Mouse (Mus musculus) adrenal gland (tissue): ENCODE measurements at regions not wholly inside any gene's neighbourhood (a gene's known extent, or its start where the extent isn't known, plus 50 kb on each side); places are given as distances from the start of the nearest gene placed in this dataset.

ENCODE experiments used
- intact Hi-C: fragments of 180-260 bp; cut with DNase I; formaldehyde crosslinking; loops from one replicate; pipeline ENCODE4 v1.15.1; 2025

DNA sequence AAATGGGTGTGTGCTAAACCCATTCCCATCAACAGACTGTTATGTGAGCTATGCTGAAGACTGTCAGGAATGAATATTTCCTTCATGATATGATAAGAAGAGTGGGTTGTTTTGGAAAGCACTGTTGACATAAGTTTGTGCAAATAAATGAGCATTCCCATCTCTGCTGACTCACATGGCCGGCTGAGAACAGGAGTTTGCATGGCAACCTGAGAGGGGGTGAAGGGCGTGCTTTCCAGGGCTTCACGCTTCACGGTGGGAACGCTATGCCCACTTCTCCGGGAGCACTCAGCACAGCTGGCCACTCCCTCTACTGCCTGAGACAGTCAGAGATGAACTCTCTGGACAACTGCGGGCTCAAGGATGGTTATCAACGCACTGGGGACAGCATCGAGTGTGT is 348.9 kb upstream of the Slc24a5 start:
- intact Hi-C loops: no loop called here

DNA sequence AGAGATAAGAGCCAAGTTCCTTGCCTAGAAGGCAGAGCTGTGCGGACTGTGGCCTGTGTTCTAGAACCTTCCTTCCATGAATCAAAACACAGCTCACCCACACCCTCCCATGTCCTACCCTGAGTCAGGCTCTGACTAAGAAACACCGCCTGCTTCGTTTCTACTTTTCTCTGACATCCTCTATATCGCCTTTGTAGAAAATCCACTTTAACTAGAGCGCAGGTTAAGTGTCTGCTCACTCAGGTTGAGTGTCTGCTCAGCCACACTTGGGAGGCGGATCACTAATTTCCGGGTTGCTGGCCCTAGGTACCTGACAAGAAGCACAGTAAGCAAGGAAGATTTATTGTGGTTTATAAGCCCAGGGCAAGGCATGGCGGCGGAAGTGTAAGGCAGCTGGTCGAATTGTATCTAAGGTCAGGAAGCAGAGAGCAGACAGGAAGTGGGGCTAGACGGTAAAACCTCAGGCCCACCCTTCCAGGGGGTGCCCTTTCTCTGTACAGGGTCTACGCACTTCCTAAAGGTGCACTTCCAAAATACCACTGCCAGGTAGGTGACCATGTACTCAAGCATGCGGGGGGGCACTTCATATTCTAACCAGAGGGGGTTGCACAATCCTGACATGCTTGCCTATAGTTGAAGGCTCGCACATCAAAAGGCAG is 348.0 kb upstream of the Slc24a5 start:
- intact Hi-C loops: no loop called here

DNA sequence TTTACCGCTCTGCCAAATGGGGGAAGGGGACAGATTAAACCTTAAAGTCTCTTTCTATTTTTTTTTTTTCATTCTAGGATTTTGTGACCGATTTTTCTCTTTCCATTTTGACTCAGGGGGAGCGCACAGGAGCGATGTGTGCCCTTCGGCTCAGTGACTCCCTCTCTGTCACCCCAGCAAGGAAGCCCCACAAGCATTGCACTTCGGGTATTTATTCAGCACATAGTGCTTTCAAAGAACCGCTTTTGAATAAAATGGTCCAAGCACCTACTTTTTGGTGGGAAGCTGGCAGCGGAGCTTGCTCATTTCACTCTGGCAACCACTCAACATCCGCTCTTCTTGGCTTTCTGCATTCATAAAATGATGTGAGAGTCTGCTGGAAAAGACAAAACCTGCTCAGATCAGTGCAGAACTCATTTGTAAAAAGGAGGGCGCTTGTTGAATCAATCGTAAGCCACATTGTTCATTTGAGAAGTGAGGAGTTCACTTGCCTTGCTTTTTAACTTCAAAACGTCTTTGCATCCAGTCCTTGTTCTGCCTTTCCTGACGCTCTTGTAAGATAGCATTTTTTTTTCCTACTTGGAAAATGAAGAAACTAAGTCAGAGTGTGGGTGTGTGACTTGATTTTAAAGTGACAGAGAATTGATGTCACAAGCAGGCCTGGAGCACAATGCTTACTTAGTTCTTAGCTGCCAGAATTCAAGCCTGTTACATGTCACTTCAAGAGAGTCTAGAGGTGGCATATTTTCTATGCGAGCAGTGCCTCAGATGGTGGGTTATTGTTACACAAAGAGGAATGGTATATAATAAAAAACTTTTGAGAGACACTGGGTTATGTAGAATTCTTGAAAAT is 347.1 kb upstream of the Slc24a5 start:
- intact Hi-C loops: no loop called here

DNA sequence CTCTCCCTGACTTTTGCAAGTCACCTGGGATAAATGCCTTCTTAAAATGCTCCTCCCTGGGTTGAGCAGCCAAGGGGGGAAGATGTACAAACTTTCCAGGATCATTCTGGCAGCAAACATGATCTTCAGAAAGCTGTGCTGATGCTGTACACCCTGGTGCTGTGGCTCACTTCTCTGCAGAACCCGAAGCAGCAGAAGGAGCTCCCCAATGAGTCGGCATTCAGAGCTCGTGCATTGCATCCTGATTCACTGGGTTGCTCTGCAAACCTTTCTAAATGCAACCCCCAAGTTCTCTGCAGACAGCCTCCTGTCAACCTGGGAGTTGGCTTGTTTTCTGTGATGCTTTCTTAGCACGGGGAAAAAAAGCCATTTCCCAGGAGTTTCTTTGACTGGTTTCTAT is 343.8 kb upstream of the Slc24a5 start:
- intact Hi-C loops: no loop called here

DNA sequence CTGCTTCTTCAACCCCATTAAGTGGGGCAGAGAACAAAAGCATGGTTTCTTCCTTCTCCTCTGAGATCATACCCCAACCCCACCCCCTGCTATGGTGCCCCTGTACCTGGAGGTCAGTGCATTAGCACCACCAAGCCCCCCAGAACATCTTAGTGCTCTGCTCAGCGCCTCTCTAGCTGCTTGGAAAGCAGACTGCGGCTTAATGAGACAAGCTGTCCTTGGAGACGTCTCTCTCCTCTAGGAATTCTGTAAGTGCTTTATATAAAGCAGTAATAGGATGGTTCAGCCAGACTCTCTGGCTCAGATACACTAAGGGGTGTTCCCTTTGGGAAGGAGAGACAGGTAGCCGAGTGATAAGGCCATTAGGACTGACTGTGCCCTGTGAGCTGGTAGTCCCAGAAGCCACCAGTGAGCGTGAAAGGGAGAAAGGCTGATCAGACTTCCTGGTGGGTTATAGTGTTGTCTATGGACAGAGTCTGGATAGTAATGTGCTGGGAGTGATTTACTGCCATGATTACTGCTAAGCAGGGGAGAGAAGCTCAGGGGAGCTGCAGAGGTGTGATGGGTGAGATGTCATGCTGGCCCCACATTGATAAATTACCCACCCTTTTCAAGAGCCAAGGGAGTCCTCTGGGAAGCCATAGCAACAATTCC is 343.0 kb upstream of the Slc24a5 start:
- intact Hi-C loops: no loop called here

DNA sequence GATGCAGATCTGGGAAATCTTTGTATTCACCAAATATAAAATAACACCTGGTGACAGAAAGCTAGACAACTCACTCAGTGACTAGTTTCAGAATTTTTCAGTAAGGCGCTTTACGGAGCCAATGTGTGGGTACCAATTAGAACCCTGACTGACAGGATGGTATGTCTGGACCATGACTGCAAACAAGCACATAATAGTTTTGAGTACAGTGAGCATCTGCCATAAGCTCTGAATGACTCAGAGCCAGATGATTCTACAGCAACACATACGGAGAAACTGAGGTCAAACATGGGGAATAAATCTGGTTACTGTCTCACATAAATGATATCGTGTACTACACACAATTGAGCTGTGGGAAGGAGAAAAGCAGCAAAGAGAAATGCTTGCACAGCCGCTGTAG is 339.9 kb upstream of the Slc24a5 start:
- intact Hi-C loops: no loop called here

DNA sequence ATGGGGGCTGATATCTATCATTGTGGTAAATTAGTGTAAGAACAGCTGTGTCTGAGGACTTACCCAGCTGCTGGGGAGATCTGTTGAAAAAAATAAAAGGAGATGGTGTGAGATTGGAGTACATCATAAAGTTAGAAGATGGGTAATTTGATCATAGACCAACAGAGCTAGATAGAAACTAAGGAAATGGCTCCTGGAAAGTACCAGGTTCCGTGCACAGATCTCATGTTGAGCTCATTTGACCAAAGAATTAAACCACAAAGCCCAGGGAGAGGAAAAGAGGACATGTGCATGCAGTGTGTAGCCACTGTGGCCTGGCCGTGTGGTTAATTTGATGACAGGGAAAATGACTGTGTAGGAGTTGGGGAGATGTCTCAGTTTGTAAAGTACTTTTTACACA is 335.3 kb upstream of the Slc24a5 start:
- intact Hi-C loops: no loop called here

DNA sequence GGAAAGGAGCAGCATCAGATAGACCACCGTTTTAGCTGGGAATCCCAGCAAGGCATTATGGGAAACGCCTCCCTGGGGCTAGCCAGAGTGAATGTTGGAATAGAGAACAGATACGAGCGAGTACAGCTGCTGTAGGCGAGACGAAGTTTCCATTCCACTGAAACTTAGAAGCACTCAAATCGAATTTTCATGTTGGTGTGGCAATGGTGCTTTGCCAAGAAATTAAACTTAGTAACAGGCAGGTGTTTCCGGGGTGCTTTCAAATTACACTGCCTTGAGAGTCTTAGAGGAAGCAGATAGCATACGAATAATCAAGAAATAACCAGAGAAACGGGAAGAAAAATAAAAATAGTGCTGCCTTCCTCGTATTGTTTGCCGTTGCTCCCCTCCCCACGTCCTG is 327.1 kb upstream of the Slc24a5 start:
- intact Hi-C loops: no loop called here

DNA sequence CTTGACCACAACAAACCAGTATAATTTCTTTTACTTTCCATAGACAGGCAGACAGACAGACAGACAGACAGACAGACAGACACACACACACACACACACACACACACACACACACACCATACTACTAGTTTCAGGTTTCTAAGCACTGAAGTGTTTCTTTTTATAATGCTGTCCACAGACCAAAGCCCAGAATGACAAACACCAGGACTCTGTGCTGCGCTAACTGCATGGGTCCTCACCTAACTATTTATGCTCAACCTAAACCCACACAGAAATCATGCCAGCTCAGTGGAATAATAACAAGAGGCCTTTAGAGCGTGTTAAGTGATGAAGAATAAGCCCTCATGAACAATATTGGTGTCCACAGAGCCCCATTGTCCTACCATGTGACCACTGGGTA is 325.0 kb upstream of the Slc24a5 start:
- intact Hi-C loops: no loop called here

DNA sequence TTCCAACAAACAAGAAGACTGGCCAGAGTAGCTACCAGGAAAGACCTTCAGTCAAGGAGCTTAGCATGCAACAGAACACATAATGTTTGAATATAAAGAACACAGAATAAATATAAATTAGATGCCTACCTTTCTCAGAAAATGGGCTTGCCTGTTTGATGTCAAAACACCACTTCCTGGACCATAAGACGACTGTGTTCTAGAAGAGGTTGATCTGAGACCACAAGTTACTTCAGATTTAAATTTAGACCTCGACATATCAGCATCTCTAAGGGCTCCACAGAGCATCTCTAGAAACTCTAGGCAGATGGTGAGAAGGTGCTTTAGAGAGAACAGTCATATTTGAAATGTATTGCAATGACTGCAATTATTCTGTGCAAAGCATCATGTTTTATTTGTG is 322.9 kb upstream of the Slc24a5 start:
- intact Hi-C loops: no loop called here

DNA sequence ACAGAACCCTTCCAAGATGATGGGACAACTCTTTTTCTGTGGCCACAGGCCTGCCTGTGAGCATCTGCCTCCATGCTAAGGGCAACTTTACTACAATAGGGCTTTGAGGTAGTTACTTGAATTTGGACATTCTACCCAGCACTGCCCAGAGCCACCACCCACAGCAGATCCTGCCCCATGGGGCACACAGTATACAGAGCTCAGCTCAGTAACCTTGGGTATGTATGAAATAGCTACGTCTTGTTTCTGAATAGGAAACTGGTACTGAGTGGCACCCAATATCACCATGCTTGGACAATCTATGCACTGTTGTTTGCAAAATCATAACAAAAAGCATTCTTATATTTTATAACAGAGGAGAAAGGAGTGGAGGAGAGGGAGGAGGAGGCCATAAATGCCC is 320.8 kb upstream of the Slc24a5 start:
- intact Hi-C loops: no loop called here

DNA sequence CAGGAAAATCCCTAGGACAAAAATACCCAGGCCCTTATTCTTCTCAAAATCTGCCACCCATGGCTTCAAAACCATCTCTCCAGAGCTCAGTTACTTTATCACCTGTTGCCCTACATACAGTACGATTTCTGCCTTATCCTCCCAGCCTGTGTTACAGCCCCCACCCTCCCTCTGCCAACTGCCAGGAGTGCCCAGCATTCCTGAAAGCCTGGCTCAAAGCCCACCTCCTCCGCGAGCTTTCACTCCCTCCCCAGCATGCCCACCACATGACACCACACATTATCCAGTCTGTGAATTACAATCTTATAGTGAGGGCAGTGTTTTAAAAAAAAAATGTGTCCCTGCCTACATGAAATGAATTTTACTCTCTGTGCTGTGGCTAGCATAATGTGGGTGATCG is 320.3 kb upstream of the Slc24a5 start:
- intact Hi-C loops: no loop called here

DNA sequence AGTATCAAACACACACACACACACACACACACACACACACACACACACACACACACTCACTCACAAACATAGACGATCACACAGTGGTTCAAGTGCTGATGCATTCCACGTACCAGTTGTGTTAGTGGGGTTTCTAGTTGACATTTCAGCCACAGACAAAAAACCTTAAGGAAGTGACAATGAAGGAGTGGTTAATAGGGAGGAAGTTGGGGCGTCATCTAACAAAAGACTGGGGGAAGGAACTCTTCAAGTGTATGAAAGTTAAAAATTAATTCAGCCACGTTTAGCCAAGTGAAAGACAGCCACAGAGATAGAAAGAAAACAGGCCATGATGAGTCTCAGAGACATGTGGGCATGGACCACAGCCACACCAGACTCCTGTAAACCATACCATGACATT is 316.1 kb upstream of the Slc24a5 start:
- intact Hi-C loops: no loop called here

DNA sequence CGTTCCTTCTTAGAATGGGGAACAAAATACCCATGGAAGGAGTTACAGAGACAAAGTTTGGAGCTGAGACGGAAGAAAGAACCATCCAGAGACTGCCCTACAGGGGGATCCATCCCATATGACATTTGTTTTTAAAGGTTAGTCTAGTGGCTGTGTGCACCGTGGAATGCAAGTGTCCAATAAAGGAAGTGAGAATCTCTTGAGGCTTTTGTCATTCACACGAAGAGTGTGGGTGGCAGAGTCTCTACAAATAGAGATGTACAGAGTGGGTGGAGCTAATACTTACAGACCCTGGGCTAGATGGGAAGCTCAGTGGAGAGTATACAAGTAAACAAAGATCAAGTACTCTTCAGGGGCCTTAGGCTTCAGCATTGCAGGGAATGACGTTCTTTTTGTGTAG is 314.2 kb upstream of the Slc24a5 start:
- intact Hi-C loops: no loop called here

DNA sequence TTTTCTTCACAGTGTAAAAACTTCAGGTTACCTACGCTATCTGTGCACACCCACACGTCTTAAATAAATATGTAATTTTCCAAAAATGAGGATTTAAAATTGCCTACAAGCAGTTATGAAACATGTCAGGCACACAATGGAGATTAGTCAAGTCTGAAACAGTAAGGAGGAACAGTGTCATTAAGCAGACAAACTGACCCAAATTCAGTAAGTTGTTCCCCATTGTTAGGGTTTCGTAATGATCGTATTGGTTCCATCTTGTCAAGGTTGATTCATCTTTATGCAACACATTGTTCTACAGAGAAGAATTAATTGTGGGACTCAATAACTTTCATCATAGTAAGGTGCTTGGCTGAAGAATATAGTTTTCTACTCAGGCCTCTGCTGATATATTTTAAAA is 312.7 kb upstream of the Slc24a5 start:
- intact Hi-C loops: no loop called here

DNA sequence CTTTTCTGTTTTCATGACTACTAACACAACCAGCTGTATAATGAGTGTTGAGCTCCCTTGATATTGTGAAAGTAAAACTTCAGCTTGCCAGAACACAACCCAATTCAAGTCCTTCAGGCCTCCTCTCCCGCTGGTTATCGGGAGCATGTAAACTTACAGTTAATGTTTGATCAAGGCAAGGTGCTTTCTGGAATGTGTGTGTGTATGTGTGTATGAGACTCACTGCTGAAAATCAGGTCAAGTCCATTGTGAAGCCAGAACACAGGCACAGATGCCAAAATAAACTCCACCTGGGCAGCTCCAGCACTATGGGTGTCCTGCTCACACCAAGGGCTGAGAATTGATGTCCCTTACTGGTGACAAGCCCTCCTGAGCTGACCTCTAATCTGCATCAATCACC is 308.9 kb upstream of the Slc24a5 start:
- intact Hi-C loops: no loop called here

DNA sequence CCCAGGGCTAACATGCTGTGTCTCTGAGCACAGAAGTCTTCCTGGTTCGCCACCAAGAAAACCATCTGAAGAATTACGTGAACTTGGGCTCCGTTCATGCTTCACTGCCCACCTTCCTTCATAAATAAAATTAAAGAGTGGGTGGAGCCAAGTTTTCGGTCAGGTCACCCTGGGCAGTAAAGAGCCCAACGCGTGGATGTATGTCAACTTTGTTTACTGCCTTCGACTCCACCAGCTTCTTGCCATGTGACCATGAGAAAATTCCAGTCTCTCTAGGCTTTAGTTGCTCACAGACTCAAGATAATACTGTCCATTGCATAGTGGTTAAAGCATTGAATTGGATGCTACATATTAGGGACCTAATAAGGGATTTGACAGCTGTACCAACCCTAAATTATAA is 304.3 kb upstream of the Slc24a5 start:
- intact Hi-C loops: no loop called here

DNA sequence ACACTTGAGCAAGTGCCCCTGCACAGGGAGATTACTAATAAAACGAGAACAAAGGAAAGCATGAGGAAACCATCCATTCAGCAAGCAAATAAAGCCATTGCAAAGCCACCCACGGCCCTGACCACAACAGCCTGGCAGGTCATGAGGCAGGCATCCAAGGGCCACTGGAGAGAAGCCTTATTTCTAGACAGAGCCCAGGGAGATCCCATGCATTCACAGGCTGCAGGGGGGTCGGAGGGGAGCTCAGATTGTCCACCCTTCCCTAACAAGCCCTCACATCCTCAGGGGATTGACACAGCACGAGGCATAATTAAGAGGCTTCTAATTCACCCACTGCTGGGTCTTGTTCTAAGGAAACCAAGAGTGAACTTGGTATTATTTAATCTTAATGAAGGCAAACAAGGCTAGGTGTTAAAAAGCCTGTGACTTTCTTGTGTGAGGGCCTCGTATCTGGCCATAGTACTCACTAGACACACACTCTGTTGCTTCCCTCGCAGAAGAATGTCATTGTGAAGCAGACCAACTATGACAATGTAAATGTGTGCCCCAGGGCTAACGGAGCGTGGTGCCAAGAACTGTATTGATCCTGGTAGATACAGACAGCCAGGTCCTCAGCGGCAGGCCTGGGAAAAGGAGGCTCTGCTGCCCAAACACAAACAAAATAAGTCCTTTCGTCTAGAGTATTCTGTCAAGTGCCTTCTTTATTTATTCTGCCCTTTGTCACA is 303.6 kb upstream of the Slc24a5 start:
- intact Hi-C loops: no loop called here

DNA sequence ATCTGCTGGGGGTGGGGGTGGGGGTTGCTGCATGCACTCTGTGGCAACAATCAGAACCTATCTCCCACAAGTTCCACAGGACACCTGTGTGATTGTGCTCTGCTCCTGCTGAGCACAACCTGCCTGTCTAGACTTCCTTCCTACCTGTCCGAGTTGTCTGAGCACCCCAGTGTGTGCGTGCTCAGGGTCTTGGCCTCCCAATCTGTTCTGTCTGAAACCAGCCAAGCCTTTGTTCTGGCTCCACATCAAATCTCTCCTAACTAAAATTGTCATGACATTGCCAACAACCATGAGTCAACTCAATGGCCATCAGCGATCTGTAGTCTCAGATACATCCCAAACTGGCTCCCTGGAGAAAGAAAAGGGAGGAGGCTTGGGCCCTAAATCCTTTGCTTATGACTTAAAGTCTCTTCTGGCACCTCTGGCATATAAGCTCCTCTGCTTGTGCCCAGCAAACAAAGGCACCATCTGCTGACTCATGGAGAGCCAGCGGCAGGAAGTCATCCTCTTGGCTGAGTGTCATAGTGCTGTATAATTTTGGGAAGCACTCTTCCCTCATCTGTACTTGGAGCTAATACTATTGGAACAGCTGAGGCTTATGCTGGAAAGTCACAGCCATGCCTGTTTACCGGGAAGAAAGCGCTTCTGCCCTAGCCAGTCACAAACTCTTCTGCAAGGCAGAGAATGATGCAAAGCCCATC is 298.5 kb upstream of the Slc24a5 start:
- intact Hi-C loops: no loop called here

DNA sequence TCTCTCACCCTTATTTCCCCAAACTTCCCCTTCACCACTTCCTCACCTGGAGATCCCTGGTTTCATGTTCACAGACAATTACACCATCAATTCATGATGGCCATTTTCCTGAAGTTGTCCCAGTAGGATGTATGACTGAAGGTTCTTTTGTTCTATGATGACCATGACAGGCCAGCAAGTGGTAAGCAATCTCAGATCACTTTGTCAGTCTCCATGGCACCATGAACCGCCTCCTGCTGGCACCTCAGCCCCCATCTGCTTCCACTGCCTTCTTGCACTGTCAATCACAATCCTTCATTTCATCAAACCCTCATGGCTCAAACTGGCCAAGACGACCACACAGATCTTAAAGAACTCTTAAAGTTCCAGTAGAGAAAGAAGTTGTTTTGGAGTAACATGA is 297.9 kb upstream of the Slc24a5 start:
- intact Hi-C loops: no loop called here

DNA sequence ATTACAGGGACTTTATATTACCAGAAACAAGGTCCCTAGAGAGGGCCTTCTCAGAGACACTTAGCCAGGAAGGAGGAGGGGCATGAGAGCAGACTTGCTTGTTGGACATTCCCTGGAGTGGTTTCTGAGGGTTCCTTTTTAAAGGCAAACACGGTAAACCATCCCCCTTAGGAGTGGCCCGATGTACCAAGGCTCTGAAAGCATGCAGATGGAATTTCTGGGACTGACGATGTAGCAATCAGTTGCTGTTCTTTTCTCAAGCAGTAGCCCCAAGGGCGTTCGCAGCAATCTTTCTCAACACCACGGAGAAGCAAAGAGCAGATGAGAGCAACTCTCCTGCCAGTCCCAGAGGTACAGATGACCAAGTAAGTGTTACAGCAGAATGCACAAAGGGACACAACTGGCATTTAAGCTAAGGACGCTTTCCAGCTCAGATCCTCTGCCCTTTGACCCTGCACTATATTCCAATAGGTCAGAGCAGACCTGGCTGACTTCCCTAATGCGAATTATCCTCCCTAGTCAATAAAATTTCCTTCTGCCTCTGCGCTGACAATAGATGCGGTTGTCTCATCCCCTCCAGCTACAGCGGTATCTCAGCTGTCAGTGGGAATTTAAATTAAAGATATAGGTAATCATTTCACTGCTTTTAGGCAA is 295.7 kb upstream of the Slc24a5 start:
- intact Hi-C loops: no loop called here
